Mouse (Mus musculus): ENCODE results near the gene Olfr692. TPM values are rescaled to one million over a fixed set of nuclear protein-coding genes. Genes with fewer than 3 reads are reported as not detected.

The Olfr692 gene
- polyA plus RNA-seq, 1 experiment from 2014 or later, result not detected

DNA sequence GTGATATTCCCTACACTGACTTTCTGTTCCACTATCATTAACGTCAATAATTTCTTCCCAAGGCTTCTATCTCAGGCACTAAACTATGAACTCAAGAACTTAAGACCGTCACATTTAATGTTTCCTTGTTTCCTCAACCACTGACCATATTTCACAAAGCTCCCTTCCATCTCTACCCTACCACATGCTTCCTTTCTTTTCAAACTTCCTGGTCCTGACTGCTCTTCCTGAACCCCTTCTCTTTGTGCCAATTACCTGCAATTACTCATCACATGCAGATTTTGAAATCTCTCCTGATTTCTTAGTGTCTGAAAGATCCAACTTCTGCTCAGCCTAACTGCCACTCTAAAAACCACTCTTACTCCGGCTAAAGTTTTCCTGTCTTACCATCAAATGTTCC is 12.3 kb downstream of the Olfr692 start:
- WGBS, result 92% methylated on average over 3 of the region's 3 CpGs
- TF ChIP-seq EP300 (IDR thresholded peaks at IDR 0.05), result no peak
- TF ChIP-seq CTCF (IDR thresholded peaks at IDR 0.05), result no peak

DNA sequence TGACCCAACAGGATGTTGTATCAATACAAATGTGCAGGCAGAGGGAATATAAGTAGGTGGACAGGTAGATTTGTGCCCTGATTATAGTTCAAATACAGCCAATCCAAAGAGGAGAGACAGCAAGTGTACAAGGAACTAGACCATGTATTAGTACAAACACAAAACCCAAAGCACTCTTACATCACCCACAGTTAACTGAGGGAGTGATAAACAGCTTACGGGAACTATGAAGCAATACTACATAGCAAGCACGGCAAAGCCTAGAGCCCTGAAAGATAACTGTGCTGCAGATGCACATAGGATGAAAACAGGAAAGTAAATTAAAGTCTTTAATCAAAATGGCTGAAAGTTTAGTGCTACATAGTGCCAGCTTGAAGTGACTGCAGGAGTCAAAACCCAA is 19.7 kb downstream of the Olfr692 start:
- no peak for ATAC-seq
- H3K9me3 ChIP-seq (ENCODE audit: low read length), result no peaks in the 10 kb centered on the region
- H3K36me3 ChIP-seq (ENCODE audit: insufficient read depth, low read length), result peaks cover 53% of the 10 kb centered on the region
- 84% methylated on average over 2 of the region's 2 CpGs for WGBS
- H3K4me2 ChIP-seq (replicated peaks; ENCODE audit: low read depth, low read length), result no peak overlapping the region
- no peak overlapping the region for H3K27ac ChIP-seq (ENCODE audit: low read length)
- TF ChIP-seq CTCF (IDR thresholded peaks at IDR 0.05) (no peak), EP300 (IDR thresholded peaks at IDR 0.05) (no peak)
- H3K4me1 ChIP-seq (ENCODE audit: insufficient read depth, low read depth, low read length), result no peaks in the 10 kb centered on the region
- no peaks in the 10 kb centered on the region for H3K27me3 ChIP-seq (replicated peaks; ENCODE audit: insufficient read depth, low read length)
- DNase-seq (ENCODE audit: low spot score), result no peak
- H3K4me3 ChIP-seq (ENCODE audit: low read depth, low read length), result no peak overlapping the region
- H3K9ac ChIP-seq (replicated peaks; ENCODE audit: low read depth), result no peak overlapping the region

More for the DNA sequence above, 12.3 kb downstream of the Olfr692 start:
- no peaks in the 10 kb centered on the region for H3K4me1 ChIP-seq (ENCODE audit: insufficient read depth, low read depth, low read length)
- no peak overlapping the region for H3K9ac ChIP-seq (replicated peaks; ENCODE audit: low read depth)
- ATAC-seq (no peak), DNase-seq (ENCODE audit: low spot score) (no peak)
- peaks cover 47% of the 10 kb centered on the region for H3K36me3 ChIP-seq (ENCODE audit: insufficient read depth, low read length)
- H3K27ac ChIP-seq (ENCODE audit: low read length), result no peak overlapping the region
- no peaks in the 10 kb centered on the region for H3K27me3 ChIP-seq (replicated peaks; ENCODE audit: insufficient read depth, low read length)
- no peak overlapping the region for H3K4me3 ChIP-seq (ENCODE audit: low read depth, low read length)
- no peaks in the 10 kb centered on the region for H3K9me3 ChIP-seq (ENCODE audit: low read length)
- no peak overlapping the region for H3K4me2 ChIP-seq (replicated peaks; ENCODE audit: low read depth, low read length)

DNA sequence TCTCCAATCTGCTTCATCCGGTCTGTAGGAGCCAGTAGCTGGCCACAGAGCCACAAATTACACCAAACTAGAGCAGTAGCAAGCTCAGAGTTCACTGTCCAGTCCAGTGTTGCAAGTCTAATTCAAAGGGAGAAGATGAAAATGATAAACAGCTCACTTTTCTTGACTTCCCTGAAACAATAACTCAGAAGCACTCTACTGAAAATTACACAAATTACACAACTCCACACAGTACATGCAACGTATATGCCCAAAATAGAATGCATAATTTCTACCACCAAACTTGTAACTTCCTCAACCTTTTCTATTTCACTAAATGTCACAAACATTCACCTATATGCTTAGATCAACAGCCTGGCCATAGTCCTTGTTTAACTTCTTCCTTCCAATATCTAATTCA is 22.2 kb downstream of the Olfr692 start:
- DNase-seq (ENCODE audit: low spot score) (no peak), ATAC-seq (no peak)
- Histone ChIP-seq H3K9me3 (ENCODE audit: low read length) (no peaks in the 10 kb centered on the region), H3K4me1 (ENCODE audit: insufficient read depth, low read depth, low read length) (no peaks in the 10 kb centered on the region), H3K27ac (ENCODE audit: low read length) (no peak overlapping the region), H3K4me2 (replicated peaks; ENCODE audit: low read depth, low read length) (no peak overlapping the region), H3K27me3 (replicated peaks; ENCODE audit: insufficient read depth, low read length) (no peaks in the 10 kb centered on the region), H3K4me3 (ENCODE audit: low read depth, low read length) (no peak overlapping the region), H3K36me3 (ENCODE audit: insufficient read depth, low read length) (peaks cover 33% of the 10 kb centered on the region), H3K9ac (replicated peaks; ENCODE audit: low read depth) (no peak overlapping the region)
- TF ChIP-seq EP300 (IDR thresholded peaks at IDR 0.05), result no peak
- no peak for TF ChIP-seq CTCF (IDR thresholded peaks at IDR 0.05)
- WGBS, result 89% methylated on average over 2 of the region's 2 CpGs

DNA sequence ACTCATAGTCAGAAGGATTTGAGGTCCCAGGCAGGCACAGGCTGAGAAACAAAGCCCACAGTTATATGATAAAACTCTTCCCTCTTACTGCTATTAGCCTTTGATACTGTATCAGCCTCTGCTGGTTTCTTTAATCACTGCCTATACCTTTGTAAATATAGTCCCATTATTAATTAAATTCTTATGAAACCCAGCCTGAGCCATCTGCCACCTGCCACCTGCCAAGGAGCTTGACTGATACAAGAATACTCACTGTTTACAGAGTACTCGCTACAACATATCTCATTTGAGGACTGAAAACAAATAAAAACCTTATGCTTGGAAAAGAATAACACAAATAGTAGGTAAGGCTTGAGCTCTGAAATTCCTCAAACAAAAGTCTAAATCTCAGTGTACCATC is 26.6 kb downstream of the Olfr692 start:
- no peaks in the 10 kb centered on the region for H3K27me3 ChIP-seq (replicated peaks; ENCODE audit: insufficient read depth, low read length)
- H3K9ac ChIP-seq (replicated peaks; ENCODE audit: low read depth), result no peak overlapping the region
- DNase-seq (ENCODE audit: low spot score), result no peak
- no peak overlapping the region for H3K4me2 ChIP-seq (replicated peaks; ENCODE audit: low read depth, low read length)
- no peak for ATAC-seq
- H3K9me3 ChIP-seq (ENCODE audit: low read length), result no peaks in the 10 kb centered on the region
- no peak overlapping the region for H3K27ac ChIP-seq (ENCODE audit: low read length)
- no peak overlapping the region for H3K4me3 ChIP-seq (ENCODE audit: low read depth, low read length)
- peaks cover 4% of the 10 kb centered on the region; the same call in 1 of the 2 replicates for H3K36me3 ChIP-seq (ENCODE audit: insufficient read depth, low read length)
- TF ChIP-seq EP300 (IDR thresholded peaks at IDR 0.05) (no peak), CTCF (IDR thresholded peaks at IDR 0.05) (no peak)
- H3K4me1 ChIP-seq (ENCODE audit: insufficient read depth, low read depth, low read length), result 0 out of 2 replicates have a peak, but pooled peaks cover 2% of the 10 kb centered on the region
- 74% methylated on average over 1 of the region's 1 CpGs for WGBS

DNA sequence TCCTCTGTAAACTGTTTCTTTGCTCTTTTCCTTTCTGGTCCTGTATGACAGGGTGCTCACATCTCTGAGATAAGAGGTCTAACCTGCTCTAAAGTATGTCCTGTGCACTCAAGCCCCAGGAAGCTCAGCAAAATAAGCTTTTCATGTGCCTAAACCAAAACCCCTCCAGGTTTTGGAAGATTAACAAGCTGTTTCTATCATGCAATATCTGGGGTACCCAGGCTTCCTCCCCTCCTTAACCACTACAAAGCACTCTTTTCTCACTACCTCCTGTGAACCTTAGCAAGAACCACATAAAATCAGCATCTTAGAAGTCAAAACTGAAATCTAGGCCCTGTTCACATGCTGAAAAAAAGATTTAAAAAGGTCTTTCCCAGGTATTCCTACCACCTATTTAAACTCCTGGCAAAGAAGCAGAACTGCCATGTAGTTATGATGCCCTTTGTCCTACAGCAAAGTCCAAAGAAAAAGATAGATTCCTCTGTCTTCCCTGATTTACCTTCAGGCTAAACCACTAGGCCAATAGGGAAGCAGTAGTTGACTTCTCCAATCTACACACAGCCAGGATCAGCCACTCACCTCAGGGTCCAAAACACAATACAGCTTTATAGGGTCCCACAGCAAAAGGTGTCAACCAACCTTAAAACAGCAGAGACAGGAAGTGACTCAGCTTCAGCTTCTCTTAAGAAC is 27.2 kb downstream of the Olfr692 start:
- Histone ChIP-seq H3K36me3 (ENCODE audit: insufficient read depth, low read length) (no peaks in the 10 kb centered on the region), H3K9ac (replicated peaks; ENCODE audit: low read depth) (no peak overlapping the region), H3K9me3 (ENCODE audit: low read length) (no peaks in the 10 kb centered on the region), H3K4me1 (ENCODE audit: insufficient read depth, low read depth, low read length) (0 out of 2 replicates have a peak, but pooled peaks cover 2% of the 10 kb centered on the region), H3K27me3 (replicated peaks; ENCODE audit: insufficient read depth, low read length) (no peaks in the 10 kb centered on the region), H3K27ac (ENCODE audit: low read length) (no peak overlapping the region), H3K4me2 (replicated peaks; ENCODE audit: low read depth, low read length) (no peak overlapping the region), H3K4me3 (ENCODE audit: low read depth, low read length) (no peak overlapping the region)
- TF ChIP-seq CTCF (IDR thresholded peaks at IDR 0.05) (no peak), EP300 (IDR thresholded peaks at IDR 0.05) (no peak)
- ATAC-seq (no peak), DNase-seq (ENCODE audit: low spot score) (no peak)

DNA sequence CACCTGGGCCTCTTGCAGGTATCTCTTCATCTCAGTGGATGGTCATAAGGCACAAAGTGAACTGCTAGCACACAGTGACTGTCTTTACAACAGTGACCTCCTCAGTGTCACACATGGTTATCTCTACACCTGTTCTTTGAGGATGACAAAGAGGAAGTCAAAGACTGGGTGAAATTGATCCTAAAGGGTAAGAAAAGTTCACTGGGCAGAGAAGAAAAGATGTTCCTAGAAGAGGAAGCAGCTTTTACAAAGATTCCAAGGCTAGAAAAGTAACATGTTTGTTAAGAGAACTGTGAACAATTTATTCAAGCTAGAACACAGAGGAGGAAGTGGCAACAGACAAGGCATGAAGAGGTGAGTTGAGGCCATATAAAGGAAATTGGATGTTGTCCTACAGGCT is 28.1 kb downstream of the Olfr692 start:
- no peaks in the 10 kb centered on the region for H3K27me3 ChIP-seq (replicated peaks; ENCODE audit: insufficient read depth, low read length)
- no peak overlapping the region for H3K4me3 ChIP-seq (ENCODE audit: low read depth, low read length)
- TF ChIP-seq CTCF (IDR thresholded peaks at IDR 0.05) (no peak), EP300 (IDR thresholded peaks at IDR 0.05) (no peak)
- H3K4me1 ChIP-seq (ENCODE audit: insufficient read depth, low read depth, low read length), result 0 out of 2 replicates have a peak, but pooled peaks cover 2% of the 10 kb centered on the region
- H3K27ac ChIP-seq (ENCODE audit: low read length), result no peak overlapping the region
- no peak overlapping the region for H3K9ac ChIP-seq (replicated peaks; ENCODE audit: low read depth)
- ATAC-seq (no peak), DNase-seq (ENCODE audit: low spot score) (no peak)
- H3K4me2 ChIP-seq (replicated peaks; ENCODE audit: low read depth, low read length), result no peak overlapping the region
- H3K9me3 ChIP-seq (ENCODE audit: low read length), result no peaks in the 10 kb centered on the region
- H3K36me3 ChIP-seq (ENCODE audit: insufficient read depth, low read length), result no peaks in the 10 kb centered on the region
